Mouse (Mus musculus): ENCODE data around the gene Tapt1. TPM values are rescaled to one million over a fixed set of nuclear protein-coding genes. Genes with fewer than 3 reads are reported as not detected.

Tapt1 gene
- total and polyA plus RNA-seq, 3 experiments: 20.1 to 58.3 (median 52.8) TPM

DNA sequence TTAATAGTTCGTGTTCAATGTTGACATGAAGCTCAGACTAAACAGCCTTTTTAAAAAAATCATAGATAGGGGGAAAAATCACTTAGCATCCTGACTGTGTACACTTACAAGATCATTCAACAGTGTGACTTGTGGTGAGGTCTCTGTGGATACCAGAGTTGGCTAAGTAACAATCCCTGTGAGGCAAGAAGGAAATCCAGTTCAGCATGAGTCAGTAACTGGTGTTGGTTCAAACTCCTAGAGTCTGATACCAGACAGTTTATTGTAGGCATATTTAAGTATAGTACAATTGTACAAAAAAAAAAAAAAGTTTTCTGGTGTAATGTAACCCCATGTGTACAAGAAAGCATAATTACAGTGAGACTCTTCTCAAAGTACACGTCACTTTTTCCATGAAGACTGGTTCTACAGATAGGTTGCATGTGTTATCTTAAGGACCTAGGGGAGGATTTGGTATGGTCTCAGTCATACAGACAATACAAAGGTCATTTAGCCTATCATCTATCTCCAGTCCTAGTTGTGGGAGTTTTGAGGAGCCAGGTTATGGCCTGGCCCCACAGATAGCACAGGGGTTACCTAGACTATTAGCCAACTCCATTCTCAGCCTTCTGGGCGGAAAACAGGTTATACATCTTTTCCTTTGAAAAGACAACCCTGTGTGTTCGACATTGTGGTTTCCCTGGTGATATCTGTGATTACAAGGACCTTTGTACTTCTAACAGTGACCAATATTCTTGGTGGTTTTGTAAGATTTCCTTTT is 66.6 kb downstream of the Tapt1 start:
- no peak; the same call in 1 of the 2 replicates for ATAC-seq (ENCODE audit: extremely low read depth, insufficient number of reproducible peaks, low FRiP score, poor library complexity, severe bottlenecking)
- no peaks in the 10 kb centered on the region for H3K9me3 ChIP-seq (replicated peaks)
- TF ChIP-seq TAL1 (conservative IDR thresholded peaks at IDR 0.05; ENCODE audit: low read depth, low read length) (peak; percentile 33; the same call in 1 of the 2 replicates), GATA2 (IDR thresholded peaks at IDR 0.05; ENCODE audit: borderline replicate concordance, low read depth, low read length) (no peak), GATA1 (IDR thresholded peaks at IDR 0.05; ENCODE audit: borderline replicate concordance, low read length) (no peak)

DNA sequence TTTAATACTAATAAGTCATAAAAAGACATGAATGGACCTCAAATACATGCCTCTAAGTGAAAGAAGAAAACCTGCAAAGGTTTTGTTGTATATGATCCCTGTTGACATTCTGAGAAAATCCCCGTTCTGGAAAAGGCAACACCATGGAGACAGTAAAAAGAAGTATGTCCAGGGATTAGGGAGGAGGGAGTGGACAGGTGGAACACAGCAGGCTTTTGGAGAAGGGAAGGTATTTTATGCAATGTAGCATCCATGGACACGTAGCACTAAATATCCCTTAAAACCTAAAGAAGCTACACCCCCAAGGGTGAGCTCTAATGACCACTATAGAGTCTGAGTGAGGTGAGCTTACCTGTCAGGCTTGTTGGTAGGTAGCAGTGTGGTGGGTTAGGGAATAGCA is 67.2 kb downstream of the Tapt1 start:
- Histone ChIP-seq H3K9me3 (replicated peaks) (no peaks in the 10 kb centered on the region), H3K4me1 (ENCODE audit: insufficient read depth, low read depth, low read length) (peaks cover 30% of the 10 kb centered on the region), H3K27me3 (ENCODE audit: insufficient read depth, low read length) (no peaks in the 10 kb centered on the region), H3K4me3 (ENCODE audit: low read depth, low read length) (no peak overlapping the region), H3K36me3 (replicated peaks) (no peaks in the 10 kb centered on the region)
- TF ChIP-seq CTCF (IDR thresholded peaks at IDR 0.05; ENCODE audit: low read depth, low read length) (no peak), POLR2AphosphoS5 (IDR thresholded peaks at IDR 0.05; ENCODE audit: insufficient replicate concordance, low read depth, low read length) (no peak), TAL1 (conservative IDR thresholded peaks at IDR 0.05; ENCODE audit: low read depth, low read length) (no peak), GATA1 (IDR thresholded peaks at IDR 0.05; ENCODE audit: borderline replicate concordance, low read length) (no peak), GATA2 (IDR thresholded peaks at IDR 0.05; ENCODE audit: borderline replicate concordance, low read depth, low read length) (no peak)
- DNase-seq (ENCODE audit: low spot score): no peak
- ATAC-seq (ENCODE audit: extremely low read depth, insufficient number of reproducible peaks, low FRiP score, poor library complexity, severe bottlenecking): no peak

More for the DNA sequence above, 66.6 kb downstream of the Tapt1 start:
- no peak for DNase-seq (ENCODE audit: low spot score)
- Histone ChIP-seq H3K27me3 (ENCODE audit: insufficient read depth, low read length) (no peaks in the 10 kb centered on the region), H3K4me3 (ENCODE audit: low read depth, low read length) (no peak overlapping the region), H3K4me1 (ENCODE audit: insufficient read depth, low read depth, low read length) (peaks cover 30% of the 10 kb centered on the region), H3K36me3 (replicated peaks) (no peaks in the 10 kb centered on the region)

DNA sequence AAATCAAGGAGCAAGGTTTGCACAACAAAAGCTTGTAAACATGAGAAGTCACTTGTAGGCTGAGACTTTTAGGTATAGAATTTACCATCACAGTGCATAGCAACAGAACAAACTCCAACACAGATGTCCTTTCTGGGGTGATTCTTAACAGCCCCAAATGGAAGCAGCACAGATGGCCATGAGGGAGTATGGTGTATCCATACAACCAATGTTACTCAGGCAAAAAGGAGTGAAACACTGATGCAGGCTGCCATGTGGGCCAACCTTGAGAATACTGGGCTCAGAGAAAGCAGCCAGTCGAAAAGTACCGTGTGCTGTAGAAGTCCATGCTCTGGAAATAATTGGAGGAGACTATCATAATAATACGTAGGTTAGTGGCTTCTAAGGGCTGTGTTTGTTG is 68.0 kb downstream of the Tapt1 start:
- TF ChIP-seq TAL1 (conservative IDR thresholded peaks at IDR 0.05; ENCODE audit: low read depth, low read length) (no peak), POLR2AphosphoS5 (IDR thresholded peaks at IDR 0.05; ENCODE audit: insufficient replicate concordance, low read depth, low read length) (no peak), GATA1 (IDR thresholded peaks at IDR 0.05; ENCODE audit: borderline replicate concordance, low read length) (no peak), CTCF (IDR thresholded peaks at IDR 0.05; ENCODE audit: low read depth, low read length) (no peak)
- Histone ChIP-seq H3K36me3 (replicated peaks) (no peaks in the 10 kb centered on the region), H3K27me3 (ENCODE audit: insufficient read depth, low read length) (0 out of 2 replicates have a peak, but pooled peaks cover 4% of the 10 kb centered on the region), H3K4me1 (ENCODE audit: insufficient read depth, low read depth, low read length) (peaks cover 30% of the 10 kb centered on the region), H3K4me3 (ENCODE audit: low read depth, low read length) (no peak overlapping the region), H3K9me3 (replicated peaks) (no peaks in the 10 kb centered on the region)
- ATAC-seq (ENCODE audit: extremely low read depth, insufficient number of reproducible peaks, low FRiP score, poor library complexity, severe bottlenecking): no peak
- DNase-seq (ENCODE audit: low spot score): no peak

DNA sequence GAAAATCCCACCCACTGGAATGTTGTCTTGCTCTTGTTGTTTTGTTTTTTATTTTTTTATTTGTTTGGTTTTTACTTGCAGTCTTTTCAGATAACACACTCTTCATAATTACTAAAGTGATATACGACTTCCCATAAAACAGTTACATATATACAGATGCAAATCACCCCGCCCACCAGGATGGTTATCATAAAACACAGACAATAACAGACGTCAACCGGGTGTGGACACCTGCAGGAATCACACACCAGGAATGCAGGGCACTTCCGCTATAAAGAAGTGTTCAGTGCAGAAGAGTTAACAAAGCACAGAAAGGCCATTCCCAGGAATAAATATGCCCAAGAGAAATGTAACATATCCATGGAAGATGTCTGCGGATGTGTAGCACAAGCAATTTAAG is 68.7 kb downstream of the Tapt1 start:
- H3K4me1 ChIP-seq (ENCODE audit: insufficient read depth, low read depth, low read length): peaks cover 30% of the 10 kb centered on the region
- 0 out of 2 replicates have a peak, but pooled peaks cover 4% of the 10 kb centered on the region for H3K27me3 ChIP-seq (ENCODE audit: insufficient read depth, low read length)
- no peak overlapping the region for H3K4me3 ChIP-seq (ENCODE audit: low read depth, low read length)
- H3K36me3 ChIP-seq (replicated peaks): no peaks in the 10 kb centered on the region
- no peak for TF ChIP-seq GATA2 (IDR thresholded peaks at IDR 0.05; ENCODE audit: borderline replicate concordance, low read depth, low read length)
- TF ChIP-seq GATA1 (IDR thresholded peaks at IDR 0.05; ENCODE audit: borderline replicate concordance, low read length): no peak
- TF ChIP-seq TAL1 (conservative IDR thresholded peaks at IDR 0.05; ENCODE audit: low read depth, low read length): no peak
- TF ChIP-seq POLR2AphosphoS5 (IDR thresholded peaks at IDR 0.05; ENCODE audit: insufficient replicate concordance, low read depth, low read length): no peak
- TF ChIP-seq CTCF (IDR thresholded peaks at IDR 0.05; ENCODE audit: low read depth, low read length): no peak
- no peaks in the 10 kb centered on the region for H3K9me3 ChIP-seq (replicated peaks)
- peak; percentile 22; the same call in 1 of the 2 replicates for ATAC-seq (ENCODE audit: extremely low read depth, insufficient number of reproducible peaks, low FRiP score, poor library complexity, severe bottlenecking)
- DNase-seq (ENCODE audit: low spot score): no peak

DNA sequence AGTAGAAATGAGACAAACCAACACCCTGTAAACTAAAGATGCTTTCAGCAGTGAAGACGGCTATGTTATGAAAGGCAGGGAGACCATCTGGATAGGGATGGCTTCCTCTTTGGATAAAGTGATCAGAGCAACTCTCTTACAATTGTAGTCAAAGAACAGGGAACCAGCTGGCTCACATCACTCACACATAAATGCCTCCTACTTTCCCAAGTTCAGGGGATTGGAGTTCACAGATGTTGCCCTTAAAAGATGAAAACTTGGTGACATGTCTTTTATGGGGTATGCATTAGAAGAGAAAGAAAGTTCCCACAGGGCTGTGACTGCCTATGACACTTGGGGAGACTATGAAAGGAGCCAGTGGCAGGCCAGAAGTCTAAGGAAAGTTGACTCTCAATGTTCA is 73.4 kb downstream of the Tapt1 start:
- 0 out of 2 replicates have a peak, but pooled peaks cover 8% of the 10 kb centered on the region for H3K27me3 ChIP-seq (ENCODE audit: insufficient read depth, low read length)
- peaks cover 9% of the 10 kb centered on the region for H3K9me3 ChIP-seq (replicated peaks)
- DNase-seq (ENCODE audit: low spot score): no peak
- ATAC-seq (ENCODE audit: extremely low read depth, insufficient number of reproducible peaks, low FRiP score, poor library complexity, severe bottlenecking): no peak
- H3K4me3 ChIP-seq (ENCODE audit: low read depth, low read length): no peak overlapping the region
- peaks cover 15% of the 10 kb centered on the region for H3K4me1 ChIP-seq (ENCODE audit: insufficient read depth, low read depth, low read length)
- TF ChIP-seq TAL1 (conservative IDR thresholded peaks at IDR 0.05; ENCODE audit: low read depth, low read length) (no peak), GATA1 (IDR thresholded peaks at IDR 0.05; ENCODE audit: borderline replicate concordance, low read length) (no peak), GATA2 (IDR thresholded peaks at IDR 0.05; ENCODE audit: borderline replicate concordance, low read depth, low read length) (no peak), POLR2AphosphoS5 (IDR thresholded peaks at IDR 0.05; ENCODE audit: insufficient replicate concordance, low read depth, low read length) (no peak), CTCF (IDR thresholded peaks at IDR 0.05; ENCODE audit: low read depth, low read length) (no peak)
- no peaks in the 10 kb centered on the region for H3K36me3 ChIP-seq (replicated peaks)

DNA sequence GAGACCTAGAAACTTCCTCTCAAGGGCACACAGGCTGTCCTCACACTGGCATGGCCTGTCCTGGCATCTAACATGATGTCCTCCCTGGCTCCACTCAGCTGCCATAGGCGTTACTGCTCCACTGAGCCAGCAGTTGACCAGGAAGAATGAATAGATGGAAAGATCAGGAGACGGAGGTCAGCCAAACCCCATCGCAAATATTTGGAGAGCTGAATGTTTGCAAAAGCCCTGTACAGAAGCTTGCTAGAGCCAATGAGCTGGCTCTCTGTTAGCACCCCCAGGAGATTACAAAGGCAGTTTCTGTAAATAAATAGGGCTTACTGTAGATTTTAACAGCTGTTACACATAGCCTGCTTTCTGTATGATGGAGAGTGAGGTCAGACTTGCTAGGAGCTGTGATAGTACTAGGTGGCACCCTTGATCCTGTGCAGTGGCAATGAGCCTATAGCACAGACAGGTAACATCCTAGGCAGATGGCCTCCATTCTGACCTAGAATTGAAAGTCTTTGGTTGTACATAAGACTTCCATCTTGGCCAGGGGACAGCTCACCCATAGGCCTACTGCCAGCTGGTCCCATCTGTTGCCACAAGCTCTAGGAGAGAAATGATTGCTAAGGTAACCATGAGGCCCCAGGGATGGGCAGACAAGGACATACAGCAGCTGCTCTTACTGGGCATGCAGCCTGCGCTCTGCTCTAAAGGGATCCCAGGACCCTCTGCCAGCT is 74.9 kb downstream of the Tapt1 start:
- H3K9me3 ChIP-seq (replicated peaks): peaks cover 9% of the 10 kb centered on the region
- DNase-seq (ENCODE audit: low spot score): no peak
- no peaks in the 10 kb centered on the region for H3K36me3 ChIP-seq (replicated peaks)
- ATAC-seq (ENCODE audit: extremely low read depth, insufficient number of reproducible peaks, low FRiP score, poor library complexity, severe bottlenecking): no peak
- H3K4me1 ChIP-seq (ENCODE audit: insufficient read depth, low read depth, low read length): no peaks in the 10 kb centered on the region
- TF ChIP-seq CTCF (IDR thresholded peaks at IDR 0.05; ENCODE audit: low read depth, low read length) (no peak), GATA2 (IDR thresholded peaks at IDR 0.05; ENCODE audit: borderline replicate concordance, low read depth, low read length) (no peak), TAL1 (conservative IDR thresholded peaks at IDR 0.05; ENCODE audit: low read depth, low read length) (no peak)
- H3K27me3 ChIP-seq (ENCODE audit: insufficient read depth, low read length): peaks cover 17% of the 10 kb centered on the region
- H3K4me3 ChIP-seq (ENCODE audit: low read depth, low read length): no peak overlapping the region

Measured in G1E (cell line).